Mouse (Mus musculus) liver, embryonic 16.5 days (tissue): ENCODE results near the gene Orai1. TPM values are rescaled to one million over a fixed set of nuclear protein-coding genes. Genes with fewer than 3 reads are reported as not detected.
A peak's percentile ranks its signal among the peaks of the same experiment; 100 is the strongest.

Experiments used
- ATAC-seq: fragments of 200-750 bp; cut with Nextera tagmentation; 2 replicates; pipeline ENCODE4 v1.8.0; 2017; ENCODE audit warnings: low read depth, mild to moderate bottlenecking, moderate number of reproducible peaks, moderate library complexity
- H3K27ac ChIP-seq: fragments of 300-500 bp; sonication (generic); 2 replicates; pipeline ENCODE4 v1.5.1; 2014; ENCODE audit warnings: mild to moderate bottlenecking, low read length
- H3K27me3 ChIP-seq: fragments of 300-500 bp; sonication (generic); 2 replicates; pipeline ENCODE4 v1.6.1; 2014; ENCODE audit warnings: low read depth, low read length, mixed read lengths; ENCODE audit not compliant: control insufficient read depth, insufficient read depth
- H3K36me3 ChIP-seq: fragments of 300-500 bp; sonication (generic); 2 replicates; pipeline ENCODE4 v1.6.1; 2014; ENCODE audit warnings: mild to moderate bottlenecking; ENCODE audit not compliant: control insufficient read depth, insufficient read depth
- H3K4me1 ChIP-seq: fragments of 300-500 bp; sonication (generic); 2 replicates; pipeline ENCODE4 v1.6.1; 2014; ENCODE audit warnings: low read depth, low read length, mixed read lengths; ENCODE audit not compliant: control insufficient read depth
- H3K4me2 ChIP-seq: fragments of 300-500 bp; sonication (generic); 2 replicates; pipeline ENCODE4 v1.6.1; 2014; ENCODE audit warnings: low read depth, low read length, mixed read lengths
- H3K4me3 ChIP-seq: fragments of 300-500 bp; sonication (generic); 2 replicates; pipeline ENCODE4 v1.5.1; 2014; ENCODE audit warnings: low read depth, mild to moderate bottlenecking, low read length
- H3K9ac ChIP-seq: fragments of 300-500 bp; sonication (generic); 2 replicates; pipeline ENCODE4 v1.6.1; 2014; ENCODE audit warnings: low read depth, low read length
- H3K9me3 ChIP-seq: fragments of 300-500 bp; sonication (generic); replicated peaks from 2 replicates; pipeline ENCODE4 v1.6.1; 2016; ENCODE audit warnings: low read length; ENCODE audit not compliant: control insufficient read depth
- WGBS: fragments of 180-500 bp; shearing (Covaris S2); extraction: QIAGEN DNeasy Blood & Tissue Kit; methylation state at CpG from one replicate; pipeline ENCODE4 v1.1.7; 2014; ENCODE audit not compliant: insufficient replicate concordance; 5-methylcytosine and 5-hydroxymethylcytosine counted together
- polyA plus RNA-seq: library from polyadenylated mRNA; unstranded; fragments of >200 nt; fragmentation: Nextera tagmentation; extraction: Ambion mirVana; gene quantifications from 2 replicates; pipeline ENCODE4 v1.2.1, GENCODE M21; 2015

The Orai1 gene
- polyA plus RNA-seq, 1 experiment from 2014 or later: 8.4 TPM

GRCm38 (mm10) chr5:122991350-122992004 is 23.4 kb upstream of the Orai1 start:
- Histone ChIP-seq H3K27ac (no peak overlapping the region), H3K9me3 (no peaks in the 10 kb centered on the region), H3K36me3 (no peaks in the 10 kb centered on the region), H3K4me2 (no peak overlapping the region), H3K9ac (no peak overlapping the region), H3K4me3 (no peak overlapping the region), H3K27me3 (peaks cover 12% of the 10 kb centered on the region), H3K4me1 (peaks cover 23% of the 10 kb centered on the region)
- 34% methylated on average over 5 of the region's 5 CpGs for WGBS
- no peak for ATAC-seq

- H3K4me1 ChIP-seq: peaks cover 17% of the 10 kb centered on the region
- H3K9me3 ChIP-seq: no peaks in the 10 kb centered on the region
- no peak overlapping the region; the same call in 1 of the 2 replicates for H3K9ac ChIP-seq
- no peaks in the 10 kb centered on the region; the same call in 1 of the 2 replicates for H3K27me3 ChIP-seq
- H3K4me2 ChIP-seq: peak overlapping the region; percentile 47; the same call in 1 of the 2 replicates
- ATAC-seq: no peak
- no peak overlapping the region for H3K4me3 ChIP-seq
- WGBS: 38% methylated on average over 2 of the region's 2 CpGs
- no peaks in the 10 kb centered on the region for H3K36me3 ChIP-seq
- no peak overlapping the region for H3K27ac ChIP-seq
These were observed 21.1 kb upstream of the Orai1 start for GRCm38 (mm10) chr5:122993811-122994210.

- Histone ChIP-seq H3K4me2 (peak overlapping the region; percentile 47), H3K27me3 (no peaks in the 10 kb centered on the region), H3K9me3 (no peaks in the 10 kb centered on the region), H3K4me1 (peaks cover 17% of the 10 kb centered on the region), H3K36me3 (no peaks in the 10 kb centered on the region), H3K4me3 (peak overlapping the region; percentile 31), H3K9ac (no peak overlapping the region; the same call in 1 of the 2 replicates), H3K27ac (no peak overlapping the region)
- ATAC-seq: peak; percentile 90
- 5% methylated on average over 5 of the region's 5 CpGs for WGBS
These were observed 20.5 kb upstream of the Orai1 start for GRCm38 (mm10) chr5:122994303-122994846.

GRCm38 (mm10) chr5:122994910-122995309 is 20.0 kb upstream of the Orai1 start:
- ATAC-seq: no peak
- Histone ChIP-seq H3K36me3 (no peaks in the 10 kb centered on the region), H3K27ac (no peak overlapping the region), H3K4me2 (no peak overlapping the region), H3K9me3 (no peaks in the 10 kb centered on the region), H3K27me3 (no peaks in the 10 kb centered on the region), H3K4me3 (no peak overlapping the region), H3K9ac (no peak overlapping the region), H3K4me1 (peaks cover 12% of the 10 kb centered on the region)
- WGBS: 0% methylated on average over 1 of the region's 1 CpGs

- no peak for ATAC-seq
- WGBS: 64% methylated on average over 18 of the region's 18 CpGs
- H3K36me3 ChIP-seq: no peaks in the 10 kb centered on the region
- no peak overlapping the region for H3K4me2 ChIP-seq
- no peak overlapping the region for H3K4me3 ChIP-seq
- peaks cover 4% of the 10 kb centered on the region; the same call in 1 of the 2 replicates for H3K4me1 ChIP-seq
- no peak overlapping the region for H3K9ac ChIP-seq
- H3K27me3 ChIP-seq: no peaks in the 10 kb centered on the region
- H3K9me3 ChIP-seq: no peaks in the 10 kb centered on the region
- no peak overlapping the region for H3K27ac ChIP-seq
These were observed 17.4 kb upstream of the Orai1 start for GRCm38 (mm10) chr5:122997205-122998204.

GRCm38 (mm10) chr5:123000901-123001300 is 14.0 kb upstream of the Orai1 start:
- H3K27me3 ChIP-seq: no peaks in the 10 kb centered on the region
- 23% methylated on average over 1 of the region's 1 CpGs for WGBS
- H3K27ac ChIP-seq: peak overlapping the region; percentile 60
- no peak overlapping the region for H3K4me3 ChIP-seq
- ATAC-seq: peak; percentile 96
- no peak overlapping the region for H3K9ac ChIP-seq
- no peaks in the 10 kb centered on the region for H3K4me1 ChIP-seq
- no peak overlapping the region for H3K4me2 ChIP-seq
- no peaks in the 10 kb centered on the region for H3K9me3 ChIP-seq
- H3K36me3 ChIP-seq: no peaks in the 10 kb centered on the region

GRCm38 (mm10) chr5:123005716-123006592 is 8.9 kb upstream of the Orai1 start:
- Histone ChIP-seq H3K4me2 (no peak overlapping the region), H3K9ac (no peak overlapping the region), H3K27ac (no peak overlapping the region), H3K4me1 (no peaks in the 10 kb centered on the region), H3K9me3 (no peaks in the 10 kb centered on the region), H3K36me3 (no peaks in the 10 kb centered on the region), H3K4me3 (no peak overlapping the region), H3K27me3 (no peaks in the 10 kb centered on the region)
- 61% methylated on average over 19 of the region's 19 CpGs for WGBS
- ATAC-seq: no peak

GRCm38 (mm10) chr5:123008877-123009493 is 5.9 kb upstream of the Orai1 start:
- ATAC-seq: no peak
- WGBS: 62% methylated on average over 7 of the region's 7 CpGs
- Histone ChIP-seq H3K27ac (no peak overlapping the region), H3K36me3 (no peaks in the 10 kb centered on the region), H3K4me2 (no peak overlapping the region), H3K27me3 (no peaks in the 10 kb centered on the region), H3K9me3 (no peaks in the 10 kb centered on the region), H3K4me3 (no peak overlapping the region), H3K9ac (no peak overlapping the region), H3K4me1 (peaks cover 4% of the 10 kb centered on the region)
